Comparison of ENCODE assay signal across 22 mouse cellular contexts in genomic region chr13:58476033-58476830, GRCm38 (mm10).
DNase-seq lines count a peak whose midpoint lies in the region; ATAC-seq lines count a peak whose summit lies in the region.
"Had no signal": no experiment of that assay in that cellular context is flagged by ENCODE, and none has a peak within 500 bp of the region (broad histone marks: within the 10 kb centered on the region; RNA-seq: fewer than 3 reads in every experiment).

No protein-coding gene starts in this region.

- peaks cover 31% of the 10 kb centered on the region for H3K27me3 ChIP-seq in erythroblast, embryonic 14.5 days (ENCODE audit: control insufficient read depth)
- H3K27me3 ChIP-seq in hindbrain, embryonic 10.5 days (ENCODE audit: insufficient read depth, poor library complexity, severe bottlenecking) = peaks cover 11% of the 10 kb centered on the region
- no peaks in the 10 kb centered on the region for H3K27me3 ChIP-seq in hindbrain, embryonic 11.5 days (ENCODE audit: control insufficient read depth, insufficient read depth, low read length)
- peaks cover 22% of the 10 kb centered on the region for H3K27me3 ChIP-seq in liver, embryonic 16.5 days (ENCODE audit: control insufficient read depth, insufficient read depth, low read depth, low read length)
- H3K27me3 ChIP-seq: Patski had no signal

- 33% methylated on average over 9 of the region's 9 CpGs for WGBS in hindbrain, embryonic 10.5 days
- 37% methylated on average over 6 of the region's 9 CpGs for WGBS in hindbrain, embryonic 11.5 days
- WGBS in liver, embryonic 16.5 days (ENCODE audit: insufficient replicate concordance) = 42% methylated on average over 6 of the region's 9 CpGs

- DNase-seq in hindbrain, embryonic 10.5 days (ENCODE audit: low spot score) = no peak
- no peak for DNase-seq in hindbrain, embryonic 11.5 days (ENCODE audit: low spot score)
- peak; percentile 31 for DNase-seq in induced T-regulatory cell, adult 2 months (ENCODE audit: low read depth)
- no peak for DNase-seq in right cerebral cortex, postnatal 14 days
- no peak for DNase-seq in embryo, embryonic 11 days
- DNase-seq: cerebellum, adult 18-20 months; kidney, postnatal 36 days; lung, adult 18-20 months; midbrain, embryonic 14.5 days; right cerebral cortex, postnatal 4 days had no signal

- ATAC-seq in erythroblast, adult 5-6 weeks (replicated peaks; ENCODE audit: low FRiP score, poor library complexity, severe bottlenecking) = no peak
- ATAC-seq in hindbrain, embryonic 11.5 days (ENCODE audit: low FRiP score) = no peak
- ATAC-seq in liver, embryonic 16.5 days (ENCODE audit: low read depth) = peak; percentile 28
- ATAC-seq: forebrain, embryonic 16.5 days had no signal

- H3K9me3 ChIP-seq in erythroblast, embryonic 14.5 days (ENCODE audit: control insufficient read depth, low read length) = no peaks in the 10 kb centered on the region; the same call in 1 of the 2 replicates
- no peaks in the 10 kb centered on the region for H3K9me3 ChIP-seq in hindbrain, embryonic 10.5 days
- H3K9me3 ChIP-seq in hindbrain, embryonic 11.5 days (ENCODE audit: control insufficient read depth, low read length) = no peaks in the 10 kb centered on the region
- H3K9me3 ChIP-seq in liver, embryonic 16.5 days (replicated peaks; ENCODE audit: control insufficient read depth, low read length) = no peaks in the 10 kb centered on the region
- H3K9me3 ChIP-seq: embryonic facial prominence, embryonic 10.5 days; hindbrain, embryonic 15.5 days; limb, embryonic 10.5 days; neural tube, embryonic 15.5 days had no signal

- no peak overlapping the region for H3K4me2 ChIP-seq in hindbrain, embryonic 11.5 days (replicated peaks; ENCODE audit: low read depth, low read length)
- H3K4me2 ChIP-seq in liver, embryonic 16.5 days (ENCODE audit: low read depth, low read length) = peak overlapping the region; percentile 29
- H3K4me2 ChIP-seq: hindbrain, embryonic 15.5 days; neural tube, embryonic 15.5 days had no signal

- no peak overlapping the region for H3K9ac ChIP-seq in hindbrain, embryonic 11.5 days (ENCODE audit: low read depth, low read length)
- no peak overlapping the region for H3K9ac ChIP-seq in liver, embryonic 16.5 days (ENCODE audit: low read depth, low read length)
- H3K9ac ChIP-seq: hindbrain, embryonic 15.5 days; neural tube, embryonic 15.5 days had no signal

- peaks cover 58% of the 10 kb centered on the region for H3K4me1 ChIP-seq in erythroblast, embryonic 14.5 days (ENCODE audit: control insufficient read depth)
- H3K4me1 ChIP-seq in hindbrain, embryonic 10.5 days (replicated peaks) = peaks cover 30% of the 10 kb centered on the region
- H3K4me1 ChIP-seq in hindbrain, embryonic 11.5 days (replicated peaks; ENCODE audit: control insufficient read depth, insufficient read depth, low read length) = no peaks in the 10 kb centered on the region
- peaks cover 13% of the 10 kb centered on the region for H3K4me1 ChIP-seq in liver, embryonic 16.5 days (ENCODE audit: control insufficient read depth, low read depth, low read length)

- H3K27ac ChIP-seq in hindbrain, embryonic 10.5 days = peak overlapping the region; percentile 54
- no peak overlapping the region for H3K27ac ChIP-seq in hindbrain, embryonic 11.5 days (ENCODE audit: low read depth, low read length)
- H3K27ac ChIP-seq in liver, embryonic 16.5 days (ENCODE audit: low read length) = peak overlapping the region; percentile 71; the same call in 1 of the 2 replicates
- H3K27ac ChIP-seq: embryonic facial prominence, embryonic 10.5 days; hindbrain, embryonic 15.5 days; left cerebral cortex, adult 2 months; limb, embryonic 10.5 days; neural tube, embryonic 15.5 days had no signal

- peak overlapping the region; percentile 30 for H3K4me3 ChIP-seq in erythroblast, embryonic 14.5 days (replicated peaks)
- H3K4me3 ChIP-seq in hindbrain, embryonic 10.5 days = no peak overlapping the region
- H3K4me3 ChIP-seq in hindbrain, embryonic 11.5 days (ENCODE audit: low read depth, low read length) = no peak overlapping the region
- H3K4me3 ChIP-seq in liver, embryonic 16.5 days (ENCODE audit: low read depth, low read length) = no peak overlapping the region
- H3K4me3 ChIP-seq: embryonic facial prominence, embryonic 10.5 days; hindbrain, embryonic 15.5 days; left cerebral cortex, adult 2 months; limb, embryonic 10.5 days; megakaryocyte, embryonic 14.5 days; myocyte; neural tube, embryonic 15.5 days had no signal

- H3K36me3 ChIP-seq in erythroblast, embryonic 14.5 days (ENCODE audit: control insufficient read depth) = no peaks in the 10 kb centered on the region
- no peaks in the 10 kb centered on the region for H3K36me3 ChIP-seq in hindbrain, embryonic 10.5 days
- H3K36me3 ChIP-seq in hindbrain, embryonic 11.5 days (ENCODE audit: control insufficient read depth, insufficient read depth, low read length) = no peaks in the 10 kb centered on the region
- H3K36me3 ChIP-seq in liver, embryonic 16.5 days (ENCODE audit: control insufficient read depth, insufficient read depth) = no peaks in the 10 kb centered on the region
- H3K36me3 ChIP-seq: embryonic facial prominence, embryonic 10.5 days; hindbrain, embryonic 15.5 days; limb, embryonic 10.5 days; neural tube, embryonic 15.5 days had no signal
